Mouse (Mus musculus) skeletal muscle tissue, adult 2 months (tissue): ENCODE measurements at regions not wholly inside any gene's neighbourhood (a gene's known extent, or its start where the extent isn't known, plus 50 kb on each side); places are given as distances from the start of the nearest gene placed in this dataset.

Experiments
- DNase-seq: peaks from one replicate; pipeline ENCODE4 v3.0.0-alpha.2; 2012; ENCODE audit warnings: low read depth, low spot score

DNA sequence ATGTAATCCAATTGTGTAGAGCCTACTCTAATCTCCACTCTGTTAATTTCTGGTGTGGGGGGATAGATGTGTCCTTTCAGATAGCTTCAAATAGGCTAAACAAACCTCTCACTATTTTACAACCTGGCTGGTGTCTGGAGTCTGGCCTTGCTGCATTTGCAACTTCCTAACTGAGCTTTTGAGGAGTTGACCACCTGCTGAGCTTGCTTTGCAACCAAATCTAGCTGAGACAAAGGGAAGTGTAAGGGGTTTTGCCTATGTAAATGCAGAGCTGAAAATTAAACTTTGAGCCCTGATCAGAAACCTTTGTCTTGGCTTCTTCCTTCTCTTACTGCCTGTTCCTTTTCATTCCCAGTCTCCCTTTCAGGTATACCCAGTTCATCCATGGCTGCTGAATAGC, 404.3 kb downstream of the Cetn3 start:
- no peak for DNase-seq

DNA sequence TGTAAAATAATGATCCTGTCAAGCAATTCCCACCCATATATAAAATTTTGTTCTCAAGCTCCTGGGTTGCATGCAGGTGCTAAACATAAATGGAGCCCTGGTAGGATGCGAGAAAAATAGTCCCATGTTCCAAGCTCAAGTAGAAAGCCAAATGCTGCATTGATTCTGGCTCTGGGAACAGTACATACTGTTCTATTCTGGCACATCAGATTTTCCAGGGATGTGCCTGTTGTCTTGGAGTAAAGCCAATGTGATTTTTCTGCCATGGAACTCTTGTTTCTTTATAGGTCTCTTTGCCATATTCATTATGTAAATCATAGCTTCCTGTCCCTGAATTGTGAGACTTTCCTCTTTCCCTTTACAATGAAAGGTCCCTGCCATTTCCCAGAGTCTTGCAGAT, 417.9 kb downstream of the Cetn3 start:
- no peak for DNase-seq

DNA sequence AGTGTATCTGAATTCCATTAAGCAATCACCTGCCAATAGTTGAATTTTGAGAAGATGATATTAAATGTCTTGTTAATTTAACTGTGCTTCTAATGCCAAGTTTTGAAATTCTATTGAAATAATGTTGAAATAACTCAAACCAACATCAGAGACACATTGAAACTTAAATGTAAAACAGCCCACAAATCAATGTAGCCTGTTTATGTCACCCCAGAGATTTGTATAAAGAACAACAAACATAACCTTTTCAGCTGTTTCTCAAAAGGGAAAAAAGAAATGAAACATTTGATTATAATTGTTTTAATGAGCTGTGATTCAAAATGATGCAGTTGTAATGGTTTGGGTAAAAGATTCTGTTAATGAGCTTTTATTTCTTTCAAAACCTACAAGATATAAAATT, 442.6 kb downstream of the Cetn3 start:
- no peak for DNase-seq

DNA sequence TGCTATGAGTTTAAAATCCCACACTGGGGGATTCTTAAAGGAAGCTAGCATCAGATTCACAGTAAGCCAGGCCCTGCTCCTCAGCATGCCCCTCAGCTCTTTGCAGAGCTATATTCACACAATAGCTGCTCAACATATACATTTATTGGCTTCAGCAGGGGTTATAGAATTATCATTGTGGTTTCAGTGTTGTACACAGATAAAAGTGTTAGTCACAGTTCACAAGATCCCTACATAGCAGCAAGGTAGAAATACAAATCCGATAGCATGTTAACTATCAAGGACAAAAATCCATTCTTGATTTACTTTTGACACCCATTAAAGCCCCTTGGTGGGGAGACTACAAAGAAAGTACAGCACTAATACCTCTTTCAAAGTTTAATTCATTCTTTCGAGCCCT, 451.0 kb downstream of the Cetn3 start:
- no peak for DNase-seq

DNA sequence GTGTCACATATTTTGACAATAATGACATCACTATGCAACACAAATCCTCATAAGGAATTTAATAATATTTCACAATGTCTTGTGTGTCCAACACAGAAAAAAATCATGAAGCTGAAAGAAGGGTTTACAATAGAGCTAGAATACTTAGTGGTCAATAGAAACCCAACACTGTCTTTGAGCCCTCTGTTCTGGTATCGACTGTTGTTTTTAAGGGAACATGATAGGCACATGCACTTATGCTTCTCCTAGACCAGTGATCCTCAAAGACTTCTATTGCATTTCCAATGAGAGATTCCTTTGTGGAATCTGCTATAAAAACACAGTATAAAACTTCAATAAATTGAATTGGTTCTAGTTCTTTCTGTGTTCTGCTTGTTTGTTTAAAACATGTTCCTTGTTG, 463.4 kb downstream of the Cetn3 start:
- DNase-seq, result no peak

DNA sequence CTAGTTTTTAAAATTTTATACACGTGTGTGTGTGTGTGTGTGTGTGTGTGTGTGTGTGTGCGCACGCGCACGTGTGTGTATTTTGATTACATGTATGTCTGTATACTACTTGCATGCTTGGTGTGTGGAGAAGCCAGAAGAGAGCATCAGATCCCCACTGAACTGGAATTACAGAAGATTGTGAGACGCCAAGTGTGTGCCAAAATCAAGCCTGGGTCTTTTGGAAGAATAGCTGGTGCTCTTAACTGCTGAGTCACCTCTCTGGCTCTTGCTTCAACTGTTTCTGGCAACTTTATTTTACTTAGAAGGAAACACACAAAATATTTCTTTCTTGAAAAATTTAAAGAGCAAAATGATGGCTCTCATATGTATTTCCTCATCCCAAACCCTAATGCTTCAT, 467.5 kb downstream of the Cetn3 start:
- DNase-seq, result peak; percentile 21

DNA sequence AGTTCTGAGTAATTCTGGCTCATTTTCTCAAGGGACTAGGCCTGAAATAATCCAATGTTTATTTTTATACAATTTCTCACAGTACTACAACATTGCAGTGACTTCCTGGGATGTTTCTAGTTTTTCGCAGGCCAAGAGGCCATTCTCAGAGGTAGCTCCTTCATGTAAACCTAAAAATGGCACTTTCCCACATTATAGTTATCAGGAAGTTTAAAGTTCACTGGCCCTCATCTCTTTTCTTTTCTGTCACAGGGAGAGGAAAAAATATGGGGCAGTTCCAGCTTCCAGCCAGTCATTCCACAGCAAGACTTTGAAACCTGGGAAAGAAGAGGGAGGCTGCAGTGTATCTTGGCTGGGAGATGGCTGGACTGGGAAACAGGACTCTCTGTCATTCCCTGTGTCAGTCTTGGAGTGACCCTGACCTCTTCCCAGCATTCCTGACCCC, 475.6 kb downstream of the Cetn3 start:
- DNase-seq, result peak; percentile 30

DNA sequence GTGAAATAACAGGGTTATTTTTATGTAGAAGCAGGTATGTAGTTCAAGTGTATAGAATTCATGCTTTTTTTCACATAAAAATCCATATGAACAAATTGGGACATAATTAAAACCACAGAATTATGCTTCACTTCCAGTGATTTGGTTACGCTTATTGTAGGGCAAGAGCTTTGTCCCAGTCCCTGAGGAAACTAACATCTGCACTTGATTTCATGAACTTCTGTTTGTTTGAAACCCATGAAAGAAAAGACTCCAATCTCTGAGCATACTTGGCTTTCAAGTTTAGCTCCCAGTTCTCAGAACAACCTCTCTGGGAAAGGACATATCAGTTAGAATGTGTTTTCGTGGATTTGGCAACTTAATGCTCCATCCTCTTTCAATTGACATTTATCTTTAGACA, 481.4 kb downstream of the Cetn3 start:
- peak; percentile 10 for DNase-seq

DNA sequence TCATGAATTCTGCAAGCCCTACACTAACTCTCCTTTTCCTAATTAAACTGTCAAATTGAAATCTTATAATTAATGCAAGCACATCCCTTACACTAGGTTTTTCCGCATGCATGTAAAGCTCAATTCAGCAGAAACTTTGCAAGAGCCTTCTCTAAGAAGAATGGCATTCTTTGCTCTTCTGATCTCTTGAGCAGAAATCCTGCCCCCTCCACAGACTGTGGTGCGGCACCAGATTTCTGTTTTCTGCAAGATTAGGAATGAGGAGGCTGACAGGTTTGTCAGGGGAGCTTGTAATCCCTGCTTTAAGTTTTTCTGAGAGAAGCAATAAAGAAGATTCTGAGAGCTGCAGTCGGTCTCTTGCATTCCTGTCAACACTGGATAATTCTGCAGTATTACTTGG, 482.3 kb downstream of the Cetn3 start:
- no peak for DNase-seq

DNA sequence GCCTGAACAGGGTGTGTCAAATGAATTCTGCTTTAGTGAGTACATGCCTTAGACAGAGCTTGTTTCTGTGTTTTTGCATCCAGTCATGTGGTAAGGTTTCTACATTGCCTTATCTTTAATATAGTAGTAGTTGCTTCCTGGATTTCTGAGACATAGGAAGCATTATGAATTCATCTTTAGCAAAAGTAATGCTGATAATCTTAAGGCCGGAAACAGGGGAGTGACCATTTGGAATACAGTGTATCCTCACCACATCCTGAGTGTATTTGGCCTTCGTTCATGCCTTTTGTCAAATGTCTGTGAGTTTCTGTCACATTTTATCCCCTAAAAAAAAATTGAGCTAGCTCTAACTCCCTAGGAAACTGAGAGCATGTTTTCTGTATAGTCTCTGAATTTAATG, 482.9 kb downstream of the Cetn3 start:
- no peak for DNase-seq

DNA sequence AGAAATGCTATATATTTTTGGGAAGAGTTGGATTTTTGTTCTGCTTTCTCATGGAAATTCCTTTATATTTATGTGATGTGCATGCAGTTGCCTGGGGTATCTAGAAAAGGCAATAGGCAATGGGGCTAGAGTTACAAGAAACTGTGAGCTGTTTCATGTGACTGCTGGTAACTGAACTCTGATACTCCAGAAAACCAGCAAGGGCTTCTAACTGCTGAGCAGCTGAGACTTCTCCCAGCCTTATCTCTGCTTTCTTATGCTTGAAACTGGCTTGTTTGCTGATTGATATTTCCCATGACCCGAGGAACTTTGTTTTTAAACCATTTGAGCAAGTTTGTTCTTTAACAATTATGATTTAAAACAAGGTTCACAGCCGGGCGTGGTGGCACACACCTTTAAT, 491.9 kb downstream of the Cetn3 start:
- no peak for DNase-seq

DNA sequence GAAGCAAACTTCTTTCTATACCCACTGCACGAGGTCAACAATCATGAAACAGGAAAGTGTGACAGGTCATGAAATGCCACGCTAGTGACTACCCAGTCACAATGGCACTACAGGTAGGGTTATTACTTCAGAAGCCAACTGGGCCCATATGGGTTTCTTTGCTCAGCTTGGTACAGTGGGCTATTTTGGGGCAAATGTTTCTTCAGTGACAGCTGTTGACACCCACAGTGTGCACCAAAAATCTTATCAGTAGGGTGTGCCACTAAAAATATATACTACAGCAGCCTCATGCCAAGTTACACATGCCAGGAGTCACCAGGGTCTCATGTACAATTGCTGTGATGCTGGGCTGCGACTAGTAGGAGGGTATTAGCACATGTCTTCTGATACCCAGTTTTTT, 493.1 kb downstream of the Cetn3 start:
- DNase-seq, result no peak

DNA sequence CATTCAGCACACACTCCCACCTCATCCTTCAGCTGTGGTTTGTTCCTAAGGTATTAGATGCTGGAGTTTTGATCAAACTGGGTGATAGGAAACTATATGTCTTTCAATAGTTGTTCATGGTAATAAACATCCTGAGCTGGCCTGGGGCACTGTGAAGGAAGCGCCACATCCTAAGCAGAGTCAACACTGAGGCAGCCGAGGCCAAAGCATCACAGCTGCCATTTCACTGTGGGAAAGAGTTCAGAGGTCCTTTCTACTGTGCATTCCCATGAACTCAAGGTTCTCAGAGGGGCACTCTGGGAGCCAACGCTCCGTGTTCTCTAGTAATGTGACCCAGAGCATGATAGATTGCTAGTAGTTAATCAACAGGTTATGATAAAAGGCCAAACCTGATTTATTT, 497.9 kb downstream of the Cetn3 start:
- DNase-seq, result no peak

DNA sequence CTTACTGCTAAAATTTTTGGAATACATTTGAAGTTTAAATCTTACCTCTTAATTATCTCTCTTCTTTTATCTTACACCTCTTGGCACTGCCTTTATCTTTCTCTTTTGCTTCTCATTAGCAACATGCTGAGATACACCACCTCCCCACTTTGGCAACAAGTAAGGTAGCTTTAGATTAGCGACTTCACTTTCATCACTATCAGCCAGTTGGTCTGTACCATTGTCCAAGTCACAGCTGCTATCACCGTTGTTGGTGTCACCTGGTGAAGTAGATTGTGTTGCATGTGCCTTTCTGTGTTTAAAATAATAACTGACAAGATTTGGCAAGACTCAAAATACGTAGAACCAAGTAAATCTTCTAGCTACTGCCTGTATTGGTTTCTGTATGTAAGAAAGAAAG, 513.0 kb downstream of the Cetn3 start:
- DNase-seq, result no peak

DNA sequence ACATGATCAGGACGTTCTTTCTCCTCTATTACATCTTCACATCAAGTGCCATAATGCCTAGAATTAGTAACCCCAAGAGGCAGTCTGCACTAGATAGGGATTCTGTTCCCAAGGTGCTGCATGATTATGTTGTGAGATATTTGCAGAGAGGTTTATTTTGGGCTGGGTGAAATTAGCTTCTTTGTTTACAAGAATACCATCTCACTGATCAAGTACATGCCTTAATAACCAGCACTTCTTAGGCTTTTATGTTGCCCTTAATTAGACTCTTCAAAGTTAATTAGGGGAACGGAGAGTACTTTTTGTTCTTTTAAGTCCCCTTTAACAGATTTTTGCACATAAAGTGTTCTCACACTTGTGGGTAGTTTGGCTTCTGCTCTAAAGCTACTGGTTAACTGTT, 521.4 kb downstream of the Cetn3 start:
- DNase-seq, result no peak

DNA sequence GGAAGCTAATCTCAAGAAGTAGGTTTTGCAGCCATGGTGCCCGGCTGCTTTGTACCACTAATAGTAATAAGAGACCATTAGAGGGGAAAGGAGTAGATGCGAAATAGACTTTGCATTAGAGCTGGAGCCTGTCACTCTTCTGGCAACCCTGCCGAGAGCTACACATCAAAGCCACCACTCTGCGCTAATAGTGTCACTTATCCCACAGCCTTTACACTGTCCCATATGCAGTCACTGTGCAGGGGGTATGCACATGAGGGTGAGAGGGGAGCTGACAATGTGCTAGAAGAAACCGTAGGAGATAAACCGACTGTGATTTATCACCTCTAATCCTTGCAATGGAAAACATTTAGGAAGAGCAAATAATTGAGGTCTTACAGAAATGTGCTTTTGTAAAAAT, 522.2 kb downstream of the Cetn3 start:
- DNase-seq, result no peak

DNA sequence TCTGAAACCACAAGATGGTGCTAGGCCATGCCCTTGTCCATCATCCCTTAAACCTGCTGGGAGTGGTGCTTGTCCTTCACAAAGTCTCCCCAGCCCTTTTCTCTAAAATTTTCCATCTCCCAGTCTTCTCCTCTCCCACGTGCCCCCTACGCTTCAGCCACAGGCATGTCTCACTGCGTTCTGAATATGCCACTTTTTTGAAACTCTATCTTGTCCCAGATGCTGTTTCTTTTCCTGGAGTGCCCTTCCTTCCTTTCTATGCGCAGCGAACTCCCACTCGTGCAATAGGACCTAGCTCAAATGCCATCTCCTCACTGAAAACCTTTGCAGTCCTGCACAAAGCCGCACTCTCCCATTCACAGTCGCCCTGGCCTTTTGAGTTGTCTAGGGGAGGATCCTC, 525.5 kb downstream of the Cetn3 start:
- DNase-seq, result no peak

DNA sequence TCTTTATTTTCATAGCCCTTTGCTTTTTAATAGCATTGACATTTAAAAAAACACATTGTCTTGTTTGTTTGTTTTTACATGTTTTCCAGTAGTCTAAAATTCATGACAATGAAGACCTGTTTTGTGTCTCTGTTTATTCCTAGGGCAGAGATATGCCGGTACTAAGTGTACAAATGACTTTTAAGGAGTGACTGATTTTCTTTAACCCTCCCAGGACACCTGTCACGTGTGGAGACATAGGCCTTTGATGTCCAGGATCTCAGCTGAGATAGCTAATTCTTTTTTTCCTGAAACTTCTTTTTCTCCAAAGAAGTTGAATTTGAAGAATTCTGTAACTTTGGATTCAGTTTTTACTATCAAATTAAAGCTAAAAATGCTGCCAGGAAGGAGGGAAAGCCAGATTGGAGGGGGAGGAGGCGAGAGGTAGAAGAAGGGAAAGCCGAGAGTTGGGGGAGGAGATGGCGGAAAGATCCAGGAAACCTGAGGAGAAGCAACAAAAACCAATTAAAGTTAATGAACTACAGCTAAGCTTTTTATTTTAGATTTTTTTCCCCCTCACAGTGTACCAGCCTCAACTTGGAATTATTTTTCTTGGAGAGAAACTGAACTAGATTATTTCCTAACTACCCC, 533.8 kb downstream of the Cetn3 start:
- DNase-seq, result no peak

DNA sequence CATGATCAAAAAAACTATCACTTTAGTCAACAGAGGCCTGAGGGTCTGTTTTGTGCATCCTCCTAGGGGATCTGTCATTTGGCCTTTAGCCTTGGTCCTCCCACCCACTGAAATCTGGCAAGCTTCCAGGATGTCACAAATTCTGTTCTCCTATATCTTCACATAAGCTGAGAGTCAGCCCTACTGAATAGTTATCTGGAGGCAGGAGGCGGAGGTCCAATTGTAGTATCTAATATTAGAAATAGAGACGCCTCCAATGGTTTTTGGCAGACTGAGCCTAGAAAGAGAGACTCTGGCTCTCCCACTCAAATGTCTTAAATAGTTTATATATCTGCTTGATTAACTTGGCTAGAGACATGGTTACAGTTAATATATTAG, 534.3 kb downstream of the Cetn3 start:
- no peak for DNase-seq

DNA sequence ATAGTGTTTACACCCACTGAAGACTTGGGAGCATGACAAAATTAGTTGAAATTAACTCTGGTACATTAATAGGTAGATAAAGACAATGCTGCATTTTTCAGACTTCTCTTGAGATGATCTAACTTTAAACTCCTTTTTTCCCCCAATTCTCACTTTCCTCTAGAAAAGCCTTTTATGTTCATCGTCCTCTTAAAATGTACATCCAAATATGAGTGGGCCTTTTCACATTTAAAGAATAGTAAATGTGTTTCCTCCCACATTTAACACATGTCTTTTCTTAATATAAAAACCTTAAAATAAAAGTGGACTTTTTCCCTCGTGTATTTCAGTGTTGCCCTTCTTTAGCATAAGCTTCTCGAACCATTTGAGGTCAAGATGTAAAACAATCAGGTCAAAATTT, 535.5 kb downstream of the Cetn3 start:
- DNase-seq, result no peak

DNA sequence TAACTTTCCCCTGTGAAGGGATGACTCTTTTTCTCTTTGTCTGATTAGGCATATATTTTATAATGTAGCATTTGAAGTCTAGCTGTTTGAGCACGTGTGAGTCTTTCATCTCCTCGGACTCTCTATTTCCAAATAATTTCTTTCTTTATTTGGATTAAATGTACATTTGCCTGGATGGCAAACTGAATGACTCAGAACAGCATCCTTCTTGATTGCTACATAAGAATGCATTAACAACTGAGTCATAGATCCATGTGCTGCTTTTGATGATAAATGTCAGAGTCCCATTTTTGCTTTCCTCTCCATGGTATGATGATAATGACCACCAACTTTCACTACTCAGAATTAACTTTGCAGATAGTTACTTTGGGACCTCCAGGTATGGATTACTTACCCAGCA, 571.5 kb downstream of the Cetn3 start:
- no peak for DNase-seq

DNA sequence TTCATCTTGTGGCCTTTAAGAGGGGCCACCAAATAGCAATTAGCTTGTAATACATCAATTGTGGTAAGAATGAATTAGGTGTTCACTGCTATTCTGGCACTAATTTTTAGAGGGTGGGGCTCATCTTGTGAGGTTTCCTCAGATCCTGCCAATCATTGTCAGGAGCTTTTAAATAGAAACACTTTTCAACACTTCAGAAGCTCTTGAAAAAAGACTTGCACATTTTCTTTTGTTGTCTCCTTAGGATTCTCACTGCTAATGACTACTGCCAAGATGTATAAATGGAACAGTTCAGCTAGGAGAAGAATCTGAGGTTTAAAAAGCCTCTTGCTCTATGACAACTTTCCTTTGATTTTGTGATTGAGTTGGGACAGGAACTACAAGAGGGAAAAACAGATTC, 572.4 kb downstream of the Cetn3 start:
- no peak for DNase-seq

DNA sequence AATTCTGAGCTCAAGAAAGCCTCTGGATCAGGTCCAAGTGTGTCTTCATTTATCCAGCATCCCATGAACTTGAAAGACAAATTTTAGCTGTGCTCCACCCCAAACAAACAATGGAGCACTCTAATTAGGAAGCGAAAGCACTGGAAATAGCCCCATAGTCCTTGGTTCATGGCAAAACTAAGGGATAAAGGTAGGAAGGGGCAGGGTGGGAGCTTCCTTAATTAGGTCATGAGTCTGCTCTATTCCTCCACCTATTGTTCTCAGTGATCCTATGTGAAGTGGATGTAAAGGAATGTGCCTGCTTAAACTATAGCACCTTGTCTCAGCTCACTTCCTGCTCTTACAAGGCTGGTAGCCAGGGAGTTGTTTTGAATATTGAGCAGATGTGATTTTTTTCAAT, 576.6 kb downstream of the Cetn3 start:
- DNase-seq, result no peak

DNA sequence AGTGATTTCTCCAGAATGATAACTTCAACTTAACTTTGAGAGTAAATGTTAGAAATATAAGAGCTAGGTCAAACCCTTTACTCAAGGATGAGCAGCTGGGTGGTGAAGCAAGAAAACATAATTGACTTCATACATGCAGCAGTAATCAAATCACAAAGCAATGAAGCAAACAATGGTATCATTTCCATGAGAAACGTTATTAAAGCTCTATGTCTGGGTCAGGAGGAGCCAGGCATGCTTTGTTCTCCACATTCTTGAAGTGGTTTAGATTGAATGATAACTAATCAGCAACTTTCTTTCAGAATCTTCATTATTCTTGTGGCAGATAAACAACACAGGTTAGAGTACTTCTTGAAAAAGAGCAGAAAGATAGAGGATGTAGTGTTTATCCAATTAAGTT, 577.8 kb downstream of the Cetn3 start:
- no peak for DNase-seq

DNA sequence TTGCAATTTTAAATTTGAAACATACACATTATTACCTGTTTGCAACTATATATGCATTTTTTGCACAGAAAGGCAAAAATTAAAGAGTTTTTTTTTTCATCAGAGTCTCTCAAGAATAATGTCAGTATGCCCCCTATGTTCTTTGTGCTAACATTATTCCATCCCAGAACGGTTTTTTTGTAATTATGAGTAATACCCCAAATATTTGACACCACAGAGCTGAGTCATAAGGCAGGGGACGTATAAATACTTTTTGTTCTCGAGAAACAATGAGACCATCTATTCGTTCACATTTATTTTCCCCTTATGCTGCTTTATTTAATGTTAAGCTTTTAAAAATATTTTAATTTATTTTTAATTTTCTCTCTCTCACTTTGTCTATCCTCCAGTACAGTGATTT, 578.5 kb downstream of the Cetn3 start:
- DNase-seq, result no peak
